Mouse (Mus musculus): ENCODE results near the gene Cdh23.
A peak's percentile ranks its signal among the peaks of the same experiment; 100 is the strongest.

Gene Cdh23

GRCm38 (mm10) chr10:60706268-60706667, 10.0 kb upstream of the Cdh23 start:
- DNase-seq = no peak

DNA sequence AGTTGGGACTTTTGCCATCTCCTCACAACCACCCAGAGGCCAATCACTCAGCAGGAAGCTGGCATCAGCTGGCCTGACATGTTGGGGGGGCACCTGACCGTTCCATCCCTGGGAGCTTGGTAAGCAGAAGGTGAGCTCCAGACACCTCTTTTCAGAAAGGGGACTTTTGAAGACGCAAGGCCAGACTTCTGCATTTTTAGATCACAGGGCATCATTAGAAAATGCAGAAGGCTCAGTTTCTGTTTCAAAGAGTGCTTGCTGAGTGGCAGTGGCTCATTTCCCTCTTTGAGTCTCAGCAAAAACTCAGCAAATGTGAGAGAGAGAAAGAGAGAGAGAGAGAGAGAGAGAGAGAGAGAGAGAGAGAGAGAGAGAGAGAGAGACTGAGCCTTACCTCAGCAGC, 8.8 kb upstream of the Cdh23 start:
- DNase-seq = no peak

DNA sequence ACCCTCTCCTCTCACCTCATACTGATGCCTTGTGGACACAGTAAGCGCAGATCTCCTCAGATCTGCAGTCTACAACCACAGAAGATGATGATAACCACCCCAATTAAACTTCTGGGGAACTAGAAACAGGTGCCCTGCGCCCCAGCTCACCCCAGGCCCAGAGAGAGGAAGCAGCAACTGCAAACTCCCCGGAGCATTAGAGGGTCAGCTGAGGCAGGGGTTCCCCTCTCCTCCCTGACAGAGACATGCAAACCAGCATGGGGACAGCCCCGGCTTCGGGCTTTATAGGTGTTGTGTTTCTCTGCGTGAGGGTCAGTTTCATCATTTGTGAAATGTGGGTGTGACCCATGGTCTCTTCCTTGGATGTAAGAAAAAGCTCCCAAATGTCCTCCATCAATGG, 1.5 kb upstream of the Cdh23 start:
- DNase-seq = no peak

GRCm38 (mm10) chr10:60696975-60697374, 685 bp upstream of the Cdh23 start:
- DNase-seq = peak; percentile 41

GRCm38 (mm10) chr10:60691671-60692390, 4.5 kb downstream of the Cdh23 start:
- DNase-seq = no peak

- DNase-seq = no peak
Measured at GRCm38 (mm10) chr10:60690960-60691359, 5.3 kb downstream of the Cdh23 start.

DNA sequence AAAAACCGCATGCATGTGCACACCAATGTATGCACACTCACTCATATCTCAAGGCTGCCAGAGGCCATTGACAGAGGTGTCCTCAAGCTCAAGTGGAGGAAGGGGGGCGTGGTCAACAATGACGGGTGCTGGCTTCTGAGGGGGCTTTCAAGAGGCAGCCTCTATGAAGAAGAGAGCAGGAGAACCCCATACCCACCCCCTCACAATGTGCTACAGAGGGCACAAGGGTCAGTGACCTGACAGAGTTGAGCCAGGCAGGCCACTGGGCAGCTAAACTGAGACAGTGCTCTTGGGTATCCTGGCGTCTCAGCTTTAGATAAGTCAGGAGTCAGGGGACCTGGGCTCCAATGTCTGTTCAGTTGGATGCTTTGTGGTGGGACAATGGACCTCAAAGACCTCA, 6.9 kb downstream of the Cdh23 start:
- no peak for DNase-seq

- DNase-seq = peak; percentile 15
Measured at GRCm38 (mm10) chr10:60687011-60687776, 9.1 kb downstream of the Cdh23 start.

GRCm38 (mm10) chr10:60686641-60686975, 9.7 kb downstream of the Cdh23 start:
- DNase-seq = no peak

DNA sequence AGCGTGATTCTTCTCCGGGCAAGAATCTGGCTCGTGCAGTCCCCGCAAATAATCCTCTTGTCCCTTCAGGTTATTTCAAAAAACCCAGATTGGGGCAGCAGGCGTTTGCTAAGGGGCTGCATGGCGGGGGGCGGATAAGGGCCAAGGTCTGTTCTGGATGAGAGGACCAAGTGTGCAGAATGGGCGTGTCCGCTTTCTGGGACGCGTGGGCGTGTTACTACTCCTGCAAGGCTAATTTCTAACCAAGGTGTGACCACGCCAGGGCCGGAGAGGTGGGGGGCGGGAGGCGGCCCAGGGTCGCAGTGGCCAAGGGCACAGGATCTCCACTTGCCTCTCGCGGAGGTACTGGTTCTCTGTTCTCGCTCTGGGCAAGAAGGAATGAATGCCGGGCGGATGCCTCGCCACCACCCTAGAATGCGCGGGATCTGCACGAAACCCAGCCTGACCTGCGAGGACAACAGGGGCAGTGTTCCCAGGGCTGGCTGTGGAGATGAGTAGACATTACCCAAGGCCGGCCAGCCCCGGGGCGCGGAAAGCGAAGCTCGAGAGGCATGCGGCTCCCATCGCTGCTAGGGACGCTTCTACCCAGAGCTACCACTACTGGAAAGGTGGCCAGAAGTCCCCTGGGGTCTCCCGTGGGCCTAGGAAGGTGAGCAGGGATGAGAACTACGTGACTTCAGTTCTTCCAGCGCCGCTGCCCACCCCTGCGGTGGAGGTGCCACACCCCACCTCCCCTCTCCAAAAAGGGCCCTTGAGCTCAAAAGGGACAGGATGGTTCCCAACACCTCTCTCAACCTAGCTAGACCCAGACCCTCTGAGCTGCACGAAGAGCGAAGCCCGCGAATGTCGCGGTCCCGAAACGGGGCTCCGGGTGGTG, 10.3 kb downstream of the Cdh23 start:
- DNase-seq = no peak

GRCm38 (mm10) chr10:60678926-60679325, 17.4 kb downstream of the Cdh23 start:
- no peak for DNase-seq

DNA sequence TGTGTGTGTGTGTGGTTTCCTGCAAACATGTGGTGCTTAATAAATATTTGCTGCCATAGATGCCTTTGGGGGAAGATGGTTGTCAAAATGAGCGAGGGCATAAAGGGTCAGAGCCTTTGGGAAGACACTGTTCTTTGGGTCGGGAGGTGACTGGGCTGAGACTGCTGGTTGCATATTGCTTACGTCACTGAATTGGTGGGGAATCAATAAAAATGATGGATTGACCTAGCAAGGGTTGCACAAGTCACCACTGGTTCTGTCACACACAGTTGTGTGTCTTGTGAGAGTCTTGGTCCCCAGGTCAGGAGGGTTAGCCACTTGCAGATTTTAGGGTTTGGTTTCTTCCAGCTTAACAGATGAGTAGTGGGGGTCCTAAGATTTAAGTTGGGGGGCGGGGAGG, 19.0 kb downstream of the Cdh23 start:
- DNase-seq = no peak

DNA sequence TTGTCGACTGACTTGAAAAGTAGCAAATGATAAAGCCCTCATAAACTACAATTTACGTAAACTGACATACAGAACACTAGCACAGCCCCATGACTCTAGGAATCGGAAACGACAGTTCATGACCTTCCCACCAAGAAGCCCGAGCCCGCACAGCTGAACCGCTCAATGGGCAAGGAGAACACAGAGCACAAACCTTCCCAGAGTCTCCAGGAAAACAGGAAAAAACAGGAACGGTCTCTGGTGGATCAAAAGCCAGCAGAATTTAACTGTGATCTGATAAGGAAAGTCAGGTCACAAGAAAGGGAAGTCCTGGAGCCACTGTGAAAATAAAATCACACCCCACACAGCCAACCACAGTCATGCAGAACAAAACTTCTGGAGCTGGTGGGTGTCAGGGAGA, 26.1 kb downstream of the Cdh23 start:
- DNase-seq = no peak

DNA sequence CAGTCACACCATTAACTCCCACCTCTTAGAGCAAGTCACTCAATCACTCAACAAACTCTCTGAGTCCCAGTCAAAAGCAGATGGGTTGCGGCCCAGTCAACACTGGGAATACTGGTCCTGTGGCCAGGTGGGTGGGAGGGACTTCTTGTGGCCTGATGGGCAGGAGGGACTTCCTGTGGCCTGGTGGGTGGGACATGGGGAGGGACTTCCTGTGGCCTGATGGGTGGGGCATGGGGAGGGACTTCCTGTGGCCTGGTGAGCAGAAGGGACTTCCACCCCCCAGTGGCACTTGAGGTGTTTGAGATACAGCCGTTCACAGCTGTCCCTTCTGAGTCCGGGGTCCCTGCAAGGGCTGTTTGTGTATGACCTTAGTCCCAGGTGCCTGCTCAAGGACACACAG, 27.7 kb downstream of the Cdh23 start:
- no peak for DNase-seq

DNA sequence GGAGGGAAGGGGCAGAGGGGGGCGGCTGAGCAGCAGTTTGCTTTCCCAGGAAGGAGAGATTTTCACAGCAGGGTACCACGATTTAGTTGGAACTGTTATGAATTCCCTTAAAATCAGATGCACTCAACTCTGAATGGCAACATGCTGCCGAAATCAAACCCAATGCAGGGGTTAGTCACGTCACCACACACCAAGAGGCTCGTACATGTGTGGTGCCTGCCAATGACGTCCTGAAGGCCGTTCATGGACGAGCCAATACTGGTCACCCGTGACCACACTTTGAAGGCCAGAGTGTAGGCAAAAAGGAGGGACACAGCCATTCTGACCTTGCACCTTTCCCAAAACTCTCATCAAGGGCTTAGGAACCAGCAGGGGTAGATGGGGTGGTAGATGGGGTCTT, 35.3 kb downstream of the Cdh23 start:
- DNase-seq = no peak

DNA sequence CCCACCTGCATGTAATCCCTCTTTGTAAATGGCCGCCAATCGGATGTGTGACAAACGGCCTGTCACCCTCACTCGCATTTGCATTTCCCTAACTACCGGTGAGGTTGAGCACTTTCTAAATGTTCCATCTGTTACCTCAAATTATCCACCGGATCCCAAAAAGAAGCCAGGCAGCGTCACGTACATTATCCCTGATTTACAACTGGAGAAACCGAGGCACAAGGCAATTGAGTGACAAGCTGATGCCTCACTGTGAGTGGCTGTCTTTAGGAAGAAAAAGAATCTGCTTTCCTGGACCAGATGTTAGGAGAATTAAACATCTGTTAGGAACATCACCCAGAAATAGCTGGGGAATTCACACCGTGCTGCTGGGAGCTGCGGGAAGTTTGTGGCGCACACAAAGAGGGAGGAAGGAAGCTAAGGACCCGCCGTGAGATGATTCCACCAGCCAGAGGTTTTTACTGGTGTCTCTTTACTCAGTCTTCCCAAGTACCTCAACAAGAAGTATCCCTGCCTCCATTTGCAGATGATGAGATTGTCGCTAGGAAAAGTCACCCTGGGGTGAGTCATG, 36.8 kb downstream of the Cdh23 start:
- DNase-seq = no peak

DNA sequence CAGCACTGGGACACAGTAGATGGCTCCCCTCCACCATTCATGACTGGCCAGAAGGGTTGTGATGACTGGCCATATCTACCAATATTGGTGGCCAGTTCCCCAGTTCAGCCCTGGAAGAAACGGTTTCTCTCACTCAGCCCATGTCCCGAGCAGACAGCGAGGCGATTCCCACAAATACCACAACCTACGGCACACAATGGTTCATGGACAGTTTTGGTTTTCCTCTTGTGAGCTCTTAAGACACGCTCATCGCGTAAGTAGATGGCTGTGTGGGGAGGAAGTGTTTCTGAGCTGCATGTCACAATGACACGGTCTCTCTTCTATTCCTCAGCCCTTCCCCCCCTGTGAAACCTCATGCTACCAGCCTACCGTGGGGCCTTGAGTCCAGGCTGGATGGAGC, 38.1 kb downstream of the Cdh23 start:
- no peak for DNase-seq

DNA sequence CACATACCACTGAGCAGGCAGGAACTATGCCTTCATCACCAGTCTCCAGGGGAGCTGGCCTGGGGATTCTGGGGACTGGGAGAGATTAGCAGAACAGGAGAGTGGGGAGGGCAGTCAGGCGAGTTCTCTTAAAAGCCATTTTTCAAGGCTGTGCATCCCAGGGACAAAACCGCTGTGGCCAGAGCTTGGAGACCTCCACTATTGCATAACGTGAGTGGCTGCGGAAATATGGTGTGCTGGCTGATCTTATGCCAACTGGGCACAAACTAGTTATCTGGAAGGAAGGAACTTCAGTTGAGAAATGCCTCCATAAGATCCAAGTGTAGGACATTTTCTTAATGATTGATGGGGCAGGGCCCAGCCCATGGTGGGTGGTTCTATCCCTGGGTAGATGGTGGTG, 42.6 kb downstream of the Cdh23 start:
- no peak for DNase-seq

DNA sequence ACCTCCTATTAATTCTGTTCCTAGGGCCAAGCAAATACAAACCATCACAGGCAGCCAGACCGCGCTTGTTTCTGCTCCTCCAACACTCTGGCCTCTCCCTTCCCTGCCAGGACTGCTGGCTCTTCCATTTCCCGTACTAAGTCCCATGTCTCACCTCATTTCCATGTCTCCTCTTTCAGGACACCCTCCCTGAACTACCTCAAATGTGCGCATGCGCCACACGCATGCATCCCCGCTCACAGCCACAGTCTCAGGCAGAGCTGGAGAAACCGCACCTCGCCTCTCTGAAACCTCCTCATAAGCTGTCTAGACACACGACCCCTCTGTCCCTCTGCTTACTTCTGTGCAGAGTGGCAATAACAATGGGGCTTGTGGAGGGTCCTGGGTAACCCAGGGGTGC, 43.2 kb downstream of the Cdh23 start:
- no peak for DNase-seq

DNA sequence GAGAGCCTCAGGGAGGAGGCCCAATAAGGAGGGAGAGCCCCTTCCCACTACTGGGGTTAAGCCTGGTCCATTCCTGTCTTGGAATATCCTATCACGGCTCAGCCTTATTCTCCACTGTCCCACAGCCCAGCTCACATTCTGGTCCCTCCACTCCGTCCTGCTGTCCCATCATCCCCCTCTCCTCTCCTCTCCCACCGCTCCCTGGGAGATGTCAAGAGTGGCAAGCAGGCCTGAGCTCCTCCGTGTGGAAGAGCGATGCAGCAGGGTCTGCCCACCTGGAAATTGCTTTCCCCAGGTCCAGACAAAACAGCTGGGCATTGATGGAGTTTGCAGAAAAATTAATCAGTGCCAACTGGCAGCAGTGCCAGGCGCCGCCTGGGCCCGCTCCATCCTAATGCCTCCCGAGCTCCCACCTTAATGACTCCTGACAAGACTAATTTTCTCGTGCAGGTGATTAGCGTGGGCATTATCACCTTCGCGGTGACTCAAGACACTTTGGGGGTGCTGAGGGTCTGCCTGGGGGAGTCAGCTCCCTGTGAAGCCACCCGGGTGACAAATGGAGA, 52.1 kb downstream of the Cdh23 start:
- DNase-seq = no peak

GRCm38 (mm10) chr10:60639291-60639690, 57.0 kb downstream of the Cdh23 start:
- no peak for DNase-seq

DNA sequence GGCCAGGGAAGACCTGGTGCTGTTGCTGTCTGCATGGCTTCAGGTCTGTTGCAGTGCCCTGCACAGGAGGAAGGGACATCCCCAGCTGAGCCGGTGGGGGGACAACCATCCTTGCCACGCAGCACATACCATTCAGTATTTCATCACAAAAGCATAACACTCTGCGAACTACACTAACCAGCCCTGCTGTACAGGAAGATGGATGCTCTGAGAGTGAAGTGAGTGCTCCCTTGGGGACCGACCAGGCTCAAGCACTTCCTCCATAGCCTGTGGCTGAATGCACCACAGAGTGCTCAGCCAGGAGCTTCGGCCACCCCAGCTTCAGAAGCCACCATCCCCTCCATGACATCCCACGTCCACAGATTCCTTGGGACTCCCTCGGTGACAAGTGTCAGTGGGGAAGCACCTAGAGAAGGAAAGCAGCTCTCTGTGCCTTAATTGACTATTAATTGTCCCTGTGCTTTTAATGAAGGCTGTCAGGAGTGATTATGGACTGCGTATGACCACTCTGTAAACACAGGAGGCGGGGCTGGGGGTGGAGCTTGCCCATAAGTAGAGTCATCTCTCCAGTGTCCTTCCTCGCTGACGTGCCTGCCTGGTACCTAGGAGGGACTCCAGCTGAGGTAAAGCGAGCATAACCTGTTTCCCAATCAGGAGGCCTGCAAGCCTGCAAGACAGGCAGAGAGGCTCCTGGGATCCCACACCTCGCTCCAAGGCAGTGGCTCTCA, 60.6 kb downstream of the Cdh23 start:
- no peak for DNase-seq

Measured in kidney, adult 11 months (tissue).